Mouse (Mus musculus) kidney, postnatal 36 days (tissue): Measurements from ENCODE around the gene Tas2r108.

Experiments used
- DNase-seq, 2 experiments: peaks; one replicate each; pipeline ENCODE4 v3.0.0; 2021 to 2022; ENCODE audit warnings: mixed read lengths in 2 of 2

Tas2r108 gene

GRCm38 (mm10) chr6:40493229-40493628 is at the start of gene Tas2r108:
TSS of gene Tas2r108 (plus strand) at chr6:40493529.
- DNase-seq = no peak

- DNase-seq = no peak
Observed at GRCm38 (mm10) chr6:40448626-40449025, 44.7 kb upstream of the Tas2r108 start.

GRCm38 (mm10) chr6:40454436-40455041 is 38.8 kb upstream of the Tas2r108 start:
- DNase-seq = peak in 1 of 2 experiments; percentile 10

- DNase-seq = peak in 1 of 2 experiments; percentile 11
Observed at GRCm38 (mm10) chr6:40465710-40466109, 27.6 kb upstream of the Tas2r108 start.

GRCm38 (mm10) chr6:40470916-40471719 is 22.2 kb upstream of the Tas2r108 start, which contains the start of gene Ssbp1:
TSS of gene Ssbp1 (plus strand) at chr6:40471352.
- peak; percentile 96 for DNase-seq

- peak in 1 of 2 experiments; percentile 7 for DNase-seq
Observed at GRCm38 (mm10) chr6:40471720-40472010, 21.7 kb upstream of the Tas2r108 start.

GRCm38 (mm10) chr6:40476132-40476531 is 17.2 kb upstream of the Tas2r108 start:
- no peak for DNase-seq

- no peak for DNase-seq
Observed at GRCm38 (mm10) chr6:40479705-40480104, 13.6 kb upstream of the Tas2r108 start.

- no peak for DNase-seq
Observed at GRCm38 (mm10) chr6:40482318-40482717, 11.0 kb upstream of the Tas2r108 start.

- no peak for DNase-seq
Observed at GRCm38 (mm10) chr6:40490933-40491332, 2.4 kb upstream of the Tas2r108 start, which contains the start of gene Tas2r137. TSS of gene Tas2r137 (plus strand) at chr6:40491233.

GRCm38 (mm10) chr6:40519408-40519807 is 26.1 kb downstream of the Tas2r108 start, which contains the start of gene Prss37:
TSS of gene Prss37 (minus strand) at chr6:40519508.
- no peak for DNase-seq
